Mouse (Mus musculus): ENCODE data around the gene Ppm1l. TPM values are rescaled to one million over a fixed set of nuclear protein-coding genes. Genes with fewer than 3 reads are reported as not detected.
A peak's percentile ranks its signal among the peaks of the same experiment; 100 is the strongest.

The Ppm1l gene
- polyA plus RNA-seq, 1 experiment from 2014 or later, result 6.0 TPM

- H3K36me3 ChIP-seq (ENCODE audit: control insufficient read depth, insufficient read depth, low read length), result no peaks in the 10 kb centered on the region
- peak; percentile 21 for DNase-seq (ENCODE audit: low spot score)
- no peaks in the 10 kb centered on the region for H3K4me1 ChIP-seq (replicated peaks; ENCODE audit: control insufficient read depth, insufficient read depth)
- H3K27me3 ChIP-seq (ENCODE audit: control insufficient read depth, insufficient read depth, low read length), result no peaks in the 10 kb centered on the region
- TF ChIP-seq EP300 (optimal IDR thresholded peaks at IDR 0.05) (no peak), CTCF (IDR thresholded peaks at IDR 0.05; ENCODE audit: low read depth) (no peak)
- H3K4me3 ChIP-seq (ENCODE audit: low read depth, low read length), result no peak overlapping the region
- 28% methylated on average over 9 of the region's 9 CpGs for WGBS
- no peak overlapping the region for H3K27ac ChIP-seq (replicated peaks)
- no peak overlapping the region for H3K9ac ChIP-seq (ENCODE audit: low read length)
- H3K9me3 ChIP-seq (ENCODE audit: control insufficient read depth, low read length), result no peaks in the 10 kb centered on the region
- no peak overlapping the region for H3K4me2 ChIP-seq (replicated peaks; ENCODE audit: low read depth)
- ATAC-seq (ENCODE audit: low FRiP score, low TSS enrichment), result no peak
These were observed 34.3 kb upstream of the Ppm1l start for GRCm38 (mm10) chr3:69282406-69282805.

- no peak for ATAC-seq (ENCODE audit: low FRiP score, low TSS enrichment)
- no peak for DNase-seq (ENCODE audit: low spot score)
These were observed 33.4 kb upstream of the Ppm1l start for GRCm38 (mm10) chr3:69283085-69283847.

DNA sequence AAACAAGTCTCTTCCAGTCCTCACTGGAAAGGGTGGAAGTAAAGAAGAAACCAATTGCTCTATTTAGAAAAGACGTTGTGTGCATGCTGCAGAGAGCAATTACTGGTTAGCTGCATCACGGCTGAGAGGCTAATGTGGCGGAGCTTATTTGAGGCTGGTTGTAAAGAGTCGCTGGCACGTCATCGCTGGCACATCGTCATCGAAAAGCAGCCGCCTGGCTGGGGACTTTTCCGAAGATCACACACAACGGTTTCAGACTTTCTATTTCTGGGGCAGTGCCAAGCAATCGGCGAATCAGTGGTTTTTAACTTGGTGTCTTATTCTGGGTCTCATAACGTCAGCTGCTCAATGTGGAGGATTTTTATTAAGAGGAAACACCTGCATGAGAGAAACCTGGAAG lies 26.8 kb upstream of the Ppm1l start:
- DNase-seq (ENCODE audit: low spot score), result no peak
- H3K4me2 ChIP-seq (replicated peaks; ENCODE audit: low read depth), result no peak overlapping the region

More at GRCm38 (mm10) chr3:69283085-69283847, 33.4 kb upstream of the Ppm1l start:
- Histone ChIP-seq H3K4me2 (replicated peaks; ENCODE audit: low read depth) (no peak overlapping the region), H3K36me3 (ENCODE audit: control insufficient read depth, insufficient read depth, low read length) (no peaks in the 10 kb centered on the region), H3K27ac (replicated peaks) (no peak overlapping the region), H3K4me3 (ENCODE audit: low read depth, low read length) (no peak overlapping the region), H3K9me3 (ENCODE audit: control insufficient read depth, low read length) (no peaks in the 10 kb centered on the region), H3K4me1 (replicated peaks; ENCODE audit: control insufficient read depth, insufficient read depth) (no peaks in the 10 kb centered on the region), H3K27me3 (ENCODE audit: control insufficient read depth, insufficient read depth, low read length) (no peaks in the 10 kb centered on the region), H3K9ac (ENCODE audit: low read length) (no peak overlapping the region)
- TF ChIP-seq EP300 (optimal IDR thresholded peaks at IDR 0.05), result no peak
- TF ChIP-seq CTCF (IDR thresholded peaks at IDR 0.05; ENCODE audit: low read depth), result no peak
- 65% methylated on average over 7 of the region's 7 CpGs for WGBS

DNA sequence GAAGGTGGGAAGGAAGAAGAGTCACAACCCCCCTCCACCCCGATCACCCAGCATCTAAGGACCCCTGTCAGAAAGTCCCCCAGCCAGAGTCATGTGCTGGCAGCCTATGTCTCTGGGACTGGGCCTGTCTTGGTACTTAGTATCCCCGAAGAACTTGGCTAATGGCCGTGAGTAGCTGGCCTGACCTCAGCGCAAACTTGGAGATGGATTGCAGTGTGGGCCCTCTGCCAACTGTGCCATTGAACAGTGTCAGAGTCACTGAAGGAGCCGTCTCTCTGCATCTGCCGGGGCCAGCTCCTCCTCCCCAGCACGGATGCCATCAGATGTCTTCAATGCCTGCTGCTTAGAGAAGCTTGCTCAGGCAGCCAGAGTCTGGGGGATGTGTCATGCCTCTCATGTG lies 26.4 kb upstream of the Ppm1l start:
- TF ChIP-seq EP300 (optimal IDR thresholded peaks at IDR 0.05) (no peak), CTCF (IDR thresholded peaks at IDR 0.05; ENCODE audit: low read depth) (no peak)
- Histone ChIP-seq H3K4me2 (replicated peaks; ENCODE audit: low read depth) (no peak overlapping the region), H3K4me3 (ENCODE audit: low read depth, low read length) (no peak overlapping the region), H3K27ac (replicated peaks) (no peak overlapping the region), H3K9ac (ENCODE audit: low read length) (no peak overlapping the region), H3K36me3 (ENCODE audit: control insufficient read depth, insufficient read depth, low read length) (no peaks in the 10 kb centered on the region), H3K27me3 (ENCODE audit: control insufficient read depth, insufficient read depth, low read length) (no peaks in the 10 kb centered on the region), H3K4me1 (replicated peaks; ENCODE audit: control insufficient read depth, insufficient read depth) (0 out of 2 replicates have a peak, but pooled peaks cover 3% of the 10 kb centered on the region), H3K9me3 (ENCODE audit: control insufficient read depth, low read length) (no peaks in the 10 kb centered on the region)
- DNase-seq (ENCODE audit: low spot score), result no peak
- 30% methylated on average over 7 of the region's 7 CpGs for WGBS
- ATAC-seq (ENCODE audit: low FRiP score, low TSS enrichment), result no peak

More for the DNA sequence above, 26.8 kb upstream of the Ppm1l start:
- 0 out of 2 replicates have a peak, but pooled peaks cover 3% of the 10 kb centered on the region for H3K4me1 ChIP-seq (replicated peaks; ENCODE audit: control insufficient read depth, insufficient read depth)
- no peaks in the 10 kb centered on the region for H3K36me3 ChIP-seq (ENCODE audit: control insufficient read depth, insufficient read depth, low read length)
- TF ChIP-seq EP300 (optimal IDR thresholded peaks at IDR 0.05), result no peak
- TF ChIP-seq CTCF (IDR thresholded peaks at IDR 0.05; ENCODE audit: low read depth), result no peak
- no peaks in the 10 kb centered on the region for H3K27me3 ChIP-seq (ENCODE audit: control insufficient read depth, insufficient read depth, low read length)
- no peak overlapping the region for H3K4me3 ChIP-seq (ENCODE audit: low read depth, low read length)
- H3K9ac ChIP-seq (ENCODE audit: low read length), result no peak overlapping the region
- no peaks in the 10 kb centered on the region for H3K9me3 ChIP-seq (ENCODE audit: control insufficient read depth, low read length)
- no peak overlapping the region for H3K27ac ChIP-seq (replicated peaks)
- no peak for ATAC-seq (ENCODE audit: low FRiP score, low TSS enrichment)
- 69% methylated on average over 14 of the region's 14 CpGs for WGBS

GRCm38 (mm10) chr3:69290844-69291243 lies 25.8 kb upstream of the Ppm1l start:
- no peak overlapping the region for H3K9ac ChIP-seq (ENCODE audit: low read length)
- 0 out of 2 replicates have a peak, but pooled peaks cover 3% of the 10 kb centered on the region for H3K4me1 ChIP-seq (replicated peaks; ENCODE audit: control insufficient read depth, insufficient read depth)
- TF ChIP-seq EP300 (optimal IDR thresholded peaks at IDR 0.05) (no peak), CTCF (IDR thresholded peaks at IDR 0.05; ENCODE audit: low read depth) (no peak)
- no peak overlapping the region for H3K4me3 ChIP-seq (ENCODE audit: low read depth, low read length)
- no peaks in the 10 kb centered on the region for H3K36me3 ChIP-seq (ENCODE audit: control insufficient read depth, insufficient read depth, low read length)
- H3K27ac ChIP-seq (replicated peaks), result no peak overlapping the region
- H3K4me2 ChIP-seq (replicated peaks; ENCODE audit: low read depth), result no peak overlapping the region
- WGBS, result 83% methylated on average over 3 of the region's 3 CpGs
- ATAC-seq (ENCODE audit: low FRiP score, low TSS enrichment) (no peak), DNase-seq (ENCODE audit: low spot score) (no peak)
- no peaks in the 10 kb centered on the region for H3K9me3 ChIP-seq (ENCODE audit: control insufficient read depth, low read length)
- no peaks in the 10 kb centered on the region for H3K27me3 ChIP-seq (ENCODE audit: control insufficient read depth, insufficient read depth, low read length)

DNA sequence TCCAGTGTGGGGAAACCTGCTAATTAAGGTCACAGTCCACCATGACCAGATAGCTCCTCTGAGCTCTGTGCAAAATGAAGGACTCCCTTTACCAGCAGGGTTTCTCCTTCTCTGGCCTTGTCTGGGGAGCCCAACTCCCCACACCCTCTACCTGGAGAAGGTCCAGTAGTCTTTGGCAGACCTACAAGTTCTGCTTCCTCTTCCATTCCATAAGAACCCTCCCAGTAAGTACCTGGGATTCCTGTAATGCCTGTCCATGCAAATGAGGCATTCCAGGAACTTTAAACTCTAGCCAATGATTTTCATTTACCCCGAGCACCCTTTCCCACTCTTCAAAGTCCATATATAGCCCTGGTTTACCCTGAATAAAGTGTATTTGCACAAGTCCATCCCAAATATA lies 24.0 kb upstream of the Ppm1l start:
- no peak overlapping the region for H3K27ac ChIP-seq (replicated peaks)
- no peaks in the 10 kb centered on the region for H3K27me3 ChIP-seq (ENCODE audit: control insufficient read depth, insufficient read depth, low read length)
- TF ChIP-seq CTCF (IDR thresholded peaks at IDR 0.05; ENCODE audit: low read depth) (no peak), EP300 (optimal IDR thresholded peaks at IDR 0.05) (no peak)
- 0 out of 2 replicates have a peak, but pooled peaks cover 3% of the 10 kb centered on the region for H3K4me1 ChIP-seq (replicated peaks; ENCODE audit: control insufficient read depth, insufficient read depth)
- no peak overlapping the region for H3K4me3 ChIP-seq (ENCODE audit: low read depth, low read length)
- no peak overlapping the region for H3K4me2 ChIP-seq (replicated peaks; ENCODE audit: low read depth)
- no peaks in the 10 kb centered on the region for H3K36me3 ChIP-seq (ENCODE audit: control insufficient read depth, insufficient read depth, low read length)
- no peak for ATAC-seq (ENCODE audit: low FRiP score, low TSS enrichment)
- H3K9me3 ChIP-seq (ENCODE audit: control insufficient read depth, low read length), result no peaks in the 10 kb centered on the region
- DNase-seq (ENCODE audit: low spot score), result no peak
- 55% methylated on average over 1 of the region's 1 CpGs for WGBS
- H3K9ac ChIP-seq (ENCODE audit: low read length), result no peak overlapping the region

Data from stomach, postnatal 0 days (tissue).